Mouse (Mus musculus) intestine, embryonic 16.5 days (tissue): ENCODE measurements around the gene Pcmt1. TPM values are rescaled to one million over a fixed set of nuclear protein-coding genes. Genes with fewer than 3 reads are reported as not detected.

ENCODE experiments used
- ATAC-seq: fragments of 200-750 bp; cut with Nextera tagmentation; 2 replicates; pipeline ENCODE4 v1.8.0; 2017; ENCODE audit warnings: moderate TSS enrichment, moderate library complexity
- H3K27ac ChIP-seq: fragments of 300-500 bp; sonication (generic); 2 replicates; pipeline ENCODE4 v1.5.1; 2014; ENCODE audit warnings: mild to moderate bottlenecking, low read length
- H3K27me3 ChIP-seq: fragments of 300-500 bp; sonication (generic); replicated peaks from 2 replicates; pipeline ENCODE4 v1.6.1; 2014; ENCODE audit warnings: low read length, control low read depth, mixed read lengths; ENCODE audit not compliant: control insufficient read depth, insufficient read depth
- H3K36me3 ChIP-seq: fragments of 300-500 bp; sonication (generic); 2 replicates; pipeline ENCODE4 v1.6.1; 2014; ENCODE audit warnings: low read length, control low read depth; ENCODE audit not compliant: control insufficient read depth, insufficient read depth
- H3K4me1 ChIP-seq: fragments of 300-500 bp; sonication (generic); 2 replicates; pipeline ENCODE4 v1.6.1; 2014; ENCODE audit warnings: low read length, control low read depth, mixed read lengths; ENCODE audit not compliant: control insufficient read depth, insufficient read depth
- H3K4me2 ChIP-seq: fragments of 300-500 bp; sonication (generic); 2 replicates; pipeline ENCODE4 v1.6.1; 2014; ENCODE audit warnings: low read depth, low read length, control low read depth
- H3K4me3 ChIP-seq: fragments of 300-500 bp; sonication (generic); 2 replicates; pipeline ENCODE4 v1.5.1; 2014; ENCODE audit warnings: mild to moderate bottlenecking, low read length
- H3K9ac ChIP-seq: fragments of 300-500 bp; sonication (generic); 2 replicates; pipeline ENCODE4 v1.6.1; 2014; ENCODE audit warnings: low read depth, low read length
- H3K9me3 ChIP-seq: fragments of 300-500 bp; sonication (generic); 2 replicates; pipeline ENCODE4 v1.6.1; 2016; ENCODE audit warnings: low read length, control low read depth; ENCODE audit not compliant: control insufficient read depth
- WGBS: fragments of 180-500 bp; shearing (Covaris S2); extraction: QIAGEN DNeasy Blood & Tissue Kit; methylation state at CpG from one replicate; pipeline ENCODE4 v1.1.7; 2014; 5-methylcytosine and 5-hydroxymethylcytosine counted together
- polyA plus RNA-seq: library from polyadenylated mRNA; unstranded; fragments of >200 nt; fragmentation: Nextera tagmentation; extraction: Ambion mirVana; gene quantifications from 2 replicates; pipeline ENCODE4 v1.2.1, GENCODE M21; 2015

Pcmt1 gene
- polyA plus RNA-seq, 1 experiment from 2014 or later = 112 TPM

DNA sequence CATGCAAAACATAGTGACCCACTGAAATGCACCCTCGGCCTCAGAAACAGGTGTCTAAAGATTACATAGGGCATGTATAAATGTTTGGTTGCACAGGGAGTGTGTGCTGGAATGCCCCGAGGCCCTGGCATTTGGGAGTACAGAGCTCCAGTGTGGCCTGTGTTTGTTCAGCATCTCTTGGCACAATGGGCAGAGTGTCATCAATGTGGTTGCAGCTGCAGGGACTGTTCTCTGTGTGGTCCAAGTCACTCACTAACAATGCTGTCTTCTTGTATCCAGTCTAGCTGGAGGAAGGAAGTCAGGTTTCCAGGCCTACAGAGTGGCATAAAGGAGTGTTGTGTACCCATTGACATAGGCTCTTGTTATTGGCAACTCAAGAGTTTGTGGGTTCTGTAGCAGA lies 75.8 kb downstream of the Pcmt1 start:
- 71% methylated on average over 2 of the region's 2 CpGs for WGBS
- no peaks in the 10 kb centered on the region for H3K9me3 ChIP-seq
- ATAC-seq = no peak

DNA sequence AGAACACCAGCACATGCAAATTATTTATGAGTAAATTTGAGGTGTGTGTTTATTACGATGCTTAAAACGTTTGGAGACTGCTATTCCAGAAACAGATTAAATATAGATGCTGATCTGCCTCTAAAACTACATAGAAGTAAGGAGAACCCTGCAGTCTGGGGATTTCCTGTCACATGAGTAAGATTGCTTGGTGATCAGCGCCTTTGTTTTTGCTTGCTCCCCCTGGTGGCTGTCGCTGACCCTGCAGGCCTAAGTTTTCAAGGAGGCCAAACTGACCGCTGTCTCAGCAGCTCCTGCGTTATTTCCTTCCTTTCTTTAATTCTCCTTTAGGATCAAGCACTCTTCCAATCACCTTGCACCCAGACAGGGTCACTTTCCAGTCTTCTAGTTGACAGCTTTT lies 80.3 kb downstream of the Pcmt1 start:
- Histone ChIP-seq H3K27ac (no peak overlapping the region), H3K27me3 (no peaks in the 10 kb centered on the region), H3K9me3 (no peaks in the 10 kb centered on the region), H3K9ac (no peak overlapping the region), H3K4me3 (no peak overlapping the region), H3K4me1 (no peaks in the 10 kb centered on the region), H3K36me3 (no peaks in the 10 kb centered on the region), H3K4me2 (no peak overlapping the region)
- WGBS = 12% methylated on average over 6 of the region's 6 CpGs
- no peak for ATAC-seq

More for the DNA sequence above, 75.8 kb downstream of the Pcmt1 start:
- no peak overlapping the region for H3K4me2 ChIP-seq
- no peak overlapping the region for H3K4me3 ChIP-seq
- H3K4me1 ChIP-seq = no peaks in the 10 kb centered on the region
- H3K27ac ChIP-seq = no peak overlapping the region
- H3K27me3 ChIP-seq = no peaks in the 10 kb centered on the region
- no peak overlapping the region for H3K9ac ChIP-seq
- H3K36me3 ChIP-seq = no peaks in the 10 kb centered on the region

DNA sequence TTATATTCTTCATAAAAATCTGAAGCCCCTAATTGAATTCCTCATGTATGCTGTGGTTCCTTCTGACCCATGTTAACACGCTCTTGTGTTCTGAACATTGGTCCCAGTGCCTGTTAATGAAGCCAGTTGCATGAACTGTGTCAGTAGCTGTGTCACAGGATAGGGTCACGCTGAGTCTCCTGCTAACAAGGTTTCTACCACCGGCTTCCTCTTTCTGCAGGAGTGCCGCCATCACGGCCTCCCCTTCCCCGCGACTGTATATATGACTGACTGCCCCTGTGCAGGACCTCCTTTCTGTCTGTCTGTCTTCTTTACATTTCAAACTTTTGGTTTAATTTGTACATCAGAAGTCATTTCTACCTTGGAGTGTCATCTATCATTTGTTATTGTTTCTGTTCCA lies 82.8 kb downstream of the Pcmt1 start:
- WGBS = 85% methylated on average over 7 of the region's 7 CpGs
- no peak overlapping the region for H3K27ac ChIP-seq
- H3K4me2 ChIP-seq = no peak overlapping the region
- no peaks in the 10 kb centered on the region for H3K4me1 ChIP-seq
- H3K9ac ChIP-seq = no peak overlapping the region
- H3K4me3 ChIP-seq = no peak overlapping the region
- no peak for ATAC-seq
- no peaks in the 10 kb centered on the region for H3K9me3 ChIP-seq
- H3K27me3 ChIP-seq = no peaks in the 10 kb centered on the region
- H3K36me3 ChIP-seq = no peaks in the 10 kb centered on the region

DNA sequence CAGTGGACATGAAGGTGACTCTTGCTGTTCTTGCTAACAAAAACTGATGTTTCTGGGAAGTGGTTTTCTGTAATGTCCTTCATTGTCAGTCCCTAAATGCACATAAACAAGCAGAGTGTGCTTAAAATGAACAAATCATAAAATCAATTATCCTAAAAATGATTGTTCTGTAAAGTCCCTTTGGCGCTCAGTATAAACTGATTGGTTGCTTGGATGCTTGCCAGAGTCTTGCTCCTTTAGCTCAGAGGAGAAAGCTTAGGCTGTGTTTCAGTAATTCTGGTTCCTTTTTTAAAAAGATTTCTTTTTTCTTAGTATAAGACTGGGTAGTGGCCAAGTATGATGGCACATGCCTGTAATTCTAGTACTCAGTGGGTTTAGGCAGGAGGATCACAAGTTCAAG lies 84.7 kb downstream of the Pcmt1 start:
- no peak for ATAC-seq
- no peaks in the 10 kb centered on the region for H3K9me3 ChIP-seq
- 59% methylated on average over 1 of the region's 1 CpGs for WGBS

DNA sequence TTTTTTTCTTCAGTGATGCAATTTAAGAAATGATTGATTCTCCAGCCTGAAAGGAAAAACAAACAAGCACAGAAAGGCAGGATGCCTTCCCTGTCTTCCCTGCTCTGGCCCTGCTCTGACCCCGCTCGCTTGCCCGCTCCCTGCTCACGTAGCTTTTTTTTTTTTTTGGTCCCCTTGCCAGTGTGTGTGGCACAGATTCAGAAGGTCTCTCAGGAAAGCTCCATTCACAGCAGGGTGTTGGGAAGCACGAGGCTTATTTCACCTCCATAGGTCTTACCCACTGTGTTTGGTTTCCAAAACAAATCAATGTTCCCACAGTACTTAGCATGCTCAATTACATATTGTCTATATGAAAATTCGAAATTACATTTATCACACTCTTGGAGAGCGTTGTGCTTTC lies 86.1 kb downstream of the Pcmt1 start:
- no peak overlapping the region for H3K9ac ChIP-seq
- no peak overlapping the region for H3K4me3 ChIP-seq
- 41% methylated on average over 7 of the region's 7 CpGs for WGBS
- no peak overlapping the region for H3K4me2 ChIP-seq
- no peak for ATAC-seq
- peaks cover 5% of the 10 kb centered on the region for H3K4me1 ChIP-seq
- H3K36me3 ChIP-seq = no peaks in the 10 kb centered on the region
- peaks cover 8% of the 10 kb centered on the region for H3K27me3 ChIP-seq
- H3K27ac ChIP-seq = no peak overlapping the region
- H3K9me3 ChIP-seq = no peaks in the 10 kb centered on the region

More for the DNA sequence above, 84.7 kb downstream of the Pcmt1 start:
- no peak overlapping the region for H3K9ac ChIP-seq
- no peaks in the 10 kb centered on the region for H3K36me3 ChIP-seq
- H3K4me2 ChIP-seq = no peak overlapping the region
- no peaks in the 10 kb centered on the region for H3K4me1 ChIP-seq
- no peaks in the 10 kb centered on the region; the same call in 1 of the 2 replicates for H3K27me3 ChIP-seq
- H3K27ac ChIP-seq = no peak overlapping the region
- no peak overlapping the region for H3K4me3 ChIP-seq

DNA sequence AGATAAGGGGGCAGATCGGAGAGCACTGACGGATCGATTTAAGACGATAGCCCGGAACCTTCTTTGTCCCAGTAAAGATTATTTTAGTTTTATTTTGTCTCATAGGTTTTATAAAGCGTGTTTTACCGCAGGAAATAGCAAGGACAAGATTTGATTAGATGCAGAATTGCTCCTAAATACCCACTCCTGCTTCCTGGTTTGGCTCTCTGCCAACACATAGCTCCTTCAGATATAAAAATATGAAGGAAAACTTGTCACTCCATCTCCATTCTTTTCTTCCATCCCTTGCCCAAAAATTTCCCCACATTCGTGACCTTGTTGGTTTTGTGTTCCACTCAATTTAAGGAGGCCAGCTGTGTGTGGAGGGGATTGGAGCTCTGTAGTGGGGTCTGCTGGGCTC lies 90.1 kb downstream of the Pcmt1 start:
- Histone ChIP-seq H3K4me3 (peak overlapping the region; percentile 73), H3K9ac (0 out of 2 replicates have a peak overlapping the region, but pooled peaks have one; percentile 62), H3K4me2 (peak overlapping the region; percentile 100), H3K27ac (no peak overlapping the region), H3K36me3 (no peaks in the 10 kb centered on the region), H3K27me3 (peaks cover 8% of the 10 kb centered on the region), H3K9me3 (no peaks in the 10 kb centered on the region), H3K4me1 (peaks cover 5% of the 10 kb centered on the region)
- ATAC-seq = no peak
- WGBS = 9% methylated on average over 8 of the region's 8 CpGs

DNA sequence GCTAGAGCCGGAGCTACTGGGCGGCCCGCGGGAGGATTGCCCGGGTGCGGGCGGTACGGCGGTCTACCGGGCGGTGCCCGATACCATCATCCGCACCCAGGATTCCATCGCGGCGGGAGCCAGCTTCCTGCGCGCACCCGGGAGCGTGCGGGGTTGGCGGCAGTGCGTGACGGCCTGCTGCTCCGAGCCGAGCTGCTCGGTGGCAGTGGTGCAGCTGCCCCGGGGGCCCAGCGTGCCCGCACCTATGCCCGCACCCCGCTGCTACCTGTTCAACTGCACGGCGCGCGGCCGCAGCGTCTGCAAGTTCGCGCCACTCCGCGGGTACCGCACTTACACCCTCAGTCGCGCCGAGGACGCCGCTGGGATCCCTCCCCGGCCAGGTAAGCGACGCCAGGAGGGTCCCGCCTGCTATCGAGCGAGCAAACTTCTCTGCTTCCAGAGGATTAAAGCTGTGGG lies 90.7 kb downstream of the Pcmt1 start:
- Histone ChIP-seq H3K27me3 (peaks cover 8% of the 10 kb centered on the region), H3K4me1 (peaks cover 5% of the 10 kb centered on the region), H3K4me2 (peak overlapping the region; percentile 100), H3K9me3 (no peaks in the 10 kb centered on the region), H3K4me3 (peak overlapping the region; percentile 73), H3K36me3 (no peaks in the 10 kb centered on the region), H3K27ac (no peak overlapping the region), H3K9ac (peak overlapping the region; percentile 62)
- no peak; the same call in 1 of the 2 replicates for ATAC-seq
- WGBS = under 1% methylated on average over 54 of the region's 54 CpGs

DNA sequence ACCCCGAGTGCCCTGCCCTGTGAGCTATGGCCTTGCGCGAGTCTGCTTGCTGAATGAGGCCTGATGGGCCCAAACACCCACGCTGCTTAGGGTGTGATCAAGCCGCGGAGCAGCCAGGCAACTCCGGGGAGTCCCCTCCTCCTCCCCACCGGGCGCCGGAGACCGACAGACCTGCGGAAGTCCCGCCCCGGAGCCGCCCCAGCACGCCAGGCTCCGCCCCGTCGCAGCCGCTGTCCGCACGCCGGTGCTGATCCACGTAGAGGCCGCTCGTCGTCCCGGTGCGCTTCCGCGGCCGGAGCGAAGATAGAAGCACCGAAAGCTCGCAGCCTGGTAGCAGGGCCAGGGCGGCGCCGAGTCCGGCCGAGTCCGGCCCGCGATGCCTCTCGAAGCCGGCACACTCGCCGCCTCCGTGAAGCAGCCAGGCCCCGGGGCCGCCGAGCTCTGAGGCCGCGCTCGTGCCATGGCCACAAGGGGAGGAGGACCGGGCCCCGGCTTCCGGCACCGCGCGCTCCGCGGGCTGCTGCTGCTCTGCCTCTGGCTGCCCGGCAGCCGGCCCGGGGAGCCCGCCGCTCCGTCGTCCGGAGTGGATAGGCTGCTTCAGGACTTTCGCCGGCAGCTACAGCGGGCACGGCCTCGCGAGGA lies 91.2 kb downstream of the Pcmt1 start, which contains the start of gene Lrp11:
Gene Lrp11, plus strand, starts transcription at position 209 of the 642 bp plus-strand sequence.
- Histone ChIP-seq H3K4me3 (peak within 1 kb of the TSS; percentile 73), H3K9me3 (no peaks in the 10 kb centered on the region), H3K36me3 (no peaks in the 10 kb centered on the region), H3K9ac (peak within 1 kb of the TSS; percentile 64), H3K27me3 (peaks cover 8% of the 10 kb centered on the region), H3K27ac (no peak within 1 kb of the TSS), H3K4me2 (peak within 1 kb of the TSS; percentile 100), H3K4me1 (peaks cover 5% of the 10 kb centered on the region)
- peak; percentile 98 for ATAC-seq
- 0% methylated on average over 68 of the region's 76 CpGs for WGBS

DNA sequence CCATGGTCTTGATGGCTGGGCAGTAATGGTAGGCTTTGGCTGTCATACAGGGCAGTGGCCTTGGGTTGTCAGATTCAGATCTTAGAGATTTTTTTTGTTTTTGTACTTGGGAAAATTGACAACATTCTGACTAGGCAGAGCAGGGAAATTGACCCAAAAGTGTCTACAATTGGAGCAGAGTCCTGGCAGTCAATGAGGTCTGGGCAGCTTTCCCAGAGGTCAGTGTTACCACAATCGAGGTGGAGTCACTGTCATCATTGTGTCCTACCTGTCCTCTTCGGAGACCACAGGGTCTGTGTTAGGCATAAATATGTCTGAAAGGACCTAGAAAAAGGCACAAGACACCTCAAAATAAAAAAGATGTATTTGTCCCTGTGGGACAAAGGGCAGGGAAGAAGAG lies 94.2 kb downstream of the Pcmt1 start:
- no peaks in the 10 kb centered on the region for H3K36me3 ChIP-seq
- no peak overlapping the region for H3K27ac ChIP-seq
- no peaks in the 10 kb centered on the region for H3K9me3 ChIP-seq
- H3K4me2 ChIP-seq = no peak overlapping the region
- no peak overlapping the region for H3K4me3 ChIP-seq
- no peak for ATAC-seq
- no peak overlapping the region for H3K9ac ChIP-seq
- H3K4me1 ChIP-seq = peaks cover 5% of the 10 kb centered on the region
- WGBS = 74% methylated on average over 2 of the region's 2 CpGs
- peaks cover 11% of the 10 kb centered on the region for H3K27me3 ChIP-seq
